Comparison of ENCODE assay signal across 9 mouse cellular contexts in the genomic region with DNA sequence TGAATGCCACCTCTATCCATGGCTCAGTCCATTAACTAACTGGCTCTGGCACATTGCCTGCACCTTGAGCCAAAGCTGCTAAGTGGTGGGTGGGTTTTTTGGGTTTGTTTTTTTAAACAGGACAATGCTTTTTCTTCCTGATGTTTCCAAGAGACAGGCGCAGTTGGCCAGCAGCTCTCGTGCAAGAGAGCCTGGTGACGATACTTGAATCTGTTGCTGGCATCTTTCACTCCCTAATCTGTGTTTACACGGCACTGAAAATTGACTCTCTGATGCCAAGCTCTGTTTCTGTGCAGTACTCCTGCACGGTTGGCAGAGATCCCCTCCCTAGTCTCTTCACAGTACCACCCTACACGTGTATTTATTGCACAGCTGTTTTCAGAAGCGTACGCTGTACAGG. TPM values are rescaled to one million over a fixed set of nuclear protein-coding genes. Genes with fewer than 3 reads are reported as not detected.
DNase-seq lines count a peak whose midpoint lies in the region; ATAC-seq and TF ChIP-seq lines count a peak whose summit lies in the region.
"Had no signal": no experiment of that assay in that cellular context is flagged by ENCODE, and none has a peak within 500 bp of the region (broad histone marks: within the 10 kb centered on the region; RNA-seq: fewer than 3 reads in every experiment).

No protein-coding gene starts in this region.

- no peak for DNase-seq in forebrain, embryonic 10.5 days (ENCODE audit: extremely low spot score, low spot score)
- DNase-seq in ovary, adult 18-20 months (ENCODE audit: low spot score): peak; percentile 8
- no peak for DNase-seq in ovary, postnatal 10 days (ENCODE audit: low spot score)
- DNase-seq in layer of hippocampus, adult 2 months (ENCODE audit: low spot score in 2 of 2): peak; percentile 26 to 56
- no peak for DNase-seq in T-cell, adult 2 months (ENCODE audit: low spot score)

- H3K36me3 ChIP-seq in forebrain, embryonic 15.5 days: no peaks in the 10 kb centered on the region
- peaks cover 4% of the 10 kb centered on the region; the same call in 1 of the 2 replicates for H3K36me3 ChIP-seq in forebrain, embryonic 10.5 days (replicated peaks)
- no peaks in the 10 kb centered on the region for H3K36me3 ChIP-seq in neural tube, embryonic 14.5 days (ENCODE audit: control insufficient read depth, insufficient read depth, low read length)

- WGBS in forebrain, embryonic 15.5 days: 24% methylated on average over 8 of the region's 8 CpGs
- 88% methylated on average over 8 of the region's 8 CpGs for WGBS in forebrain, embryonic 10.5 days
- 46% methylated on average over 8 of the region's 8 CpGs for WGBS in neural tube, embryonic 14.5 days

- no peak overlapping the region for H3K4me3 ChIP-seq in forebrain, embryonic 15.5 days
- H3K4me3 ChIP-seq in forebrain, embryonic 10.5 days: no peak overlapping the region
- H3K4me3 ChIP-seq in layer of hippocampus, adult 2 months: no peak overlapping the region
- H3K4me3 ChIP-seq in neural tube, embryonic 14.5 days (ENCODE audit: low read depth, low read length): no peak overlapping the region

- no peak overlapping the region for H3K9ac ChIP-seq in forebrain, embryonic 15.5 days (replicated peaks)
- no peak overlapping the region for H3K9ac ChIP-seq in neural tube, embryonic 14.5 days (replicated peaks; ENCODE audit: low read depth, low read length)

- no peaks in the 10 kb centered on the region for H3K9me3 ChIP-seq in forebrain, embryonic 15.5 days
- H3K9me3 ChIP-seq in forebrain, embryonic 10.5 days: no peaks in the 10 kb centered on the region
- no peaks in the 10 kb centered on the region for H3K9me3 ChIP-seq in neural tube, embryonic 14.5 days (ENCODE audit: control insufficient read depth, low read length)

- no peaks in the 10 kb centered on the region for H3K27me3 ChIP-seq in forebrain, embryonic 15.5 days
- no peaks in the 10 kb centered on the region for H3K27me3 ChIP-seq in forebrain, embryonic 10.5 days (ENCODE audit: poor library complexity, severe bottlenecking)
- H3K27me3 ChIP-seq in neural tube, embryonic 14.5 days (ENCODE audit: control insufficient read depth, insufficient read depth, low read length): no peaks in the 10 kb centered on the region

- peak; percentile 89 for ATAC-seq in forebrain, embryonic 15.5 days (replicated peaks)
- ATAC-seq in neural tube, embryonic 14.5 days (ENCODE audit: low read depth): peak; percentile 68; the same call in 1 of the 2 replicates
- ATAC-seq in CD4-positive, CD25-positive, alpha-beta regulatory T cell, adult 4 months: no peak

- H3K4me1 ChIP-seq in forebrain, embryonic 15.5 days: peaks cover 13% of the 10 kb centered on the region
- H3K4me1 ChIP-seq in forebrain, embryonic 10.5 days: no peaks in the 10 kb centered on the region
- peaks cover 6% of the 10 kb centered on the region; the same call in 1 of the 2 replicates for H3K4me1 ChIP-seq in neural tube, embryonic 14.5 days (ENCODE audit: control insufficient read depth, insufficient read depth, low read length)

- peak overlapping the region; percentile 10 for H3K4me2 ChIP-seq in forebrain, embryonic 15.5 days (replicated peaks)
- 0 out of 2 replicates have a peak overlapping the region, but pooled peaks have one; percentile 8 for H3K4me2 ChIP-seq in neural tube, embryonic 14.5 days (ENCODE audit: low read depth, low read length)

- no peak for TF ChIP-seq CTCF in layer of hippocampus, adult 2 months (conservative IDR thresholded peaks at IDR 0.05)

- H3K27ac ChIP-seq in forebrain, embryonic 15.5 days (replicated peaks): peak overlapping the region; percentile 76
- H3K27ac ChIP-seq in forebrain, embryonic 10.5 days: no peak overlapping the region
- H3K27ac ChIP-seq in layer of hippocampus, adult 2 months: peak overlapping the region; percentile 80
- H3K27ac ChIP-seq in neural tube, embryonic 14.5 days (ENCODE audit: low read depth, low read length): peak overlapping the region; percentile 70

RNA-seq across cellular contexts. Expression of gene Chrm4, which starts 56.3 kb away (rescaled TPM):
- 1.5 and 1.8 TPM in 2 replicates for polyA plus RNA-seq in forebrain, embryonic 15.5 days (2015; fragmentation: Nextera tagmentation; extraction: Ambion mirVana)
- 0.12 and 0.77 TPM in 2 replicates for polyA plus RNA-seq in forebrain, embryonic 10.5 days (2016; fragmentation: Nextera tagmentation; extraction: Ambion mirVana)
- total RNA-seq in layer of hippocampus, adult 2 months (2021): 10 to 100 TPM; 22.1 to 26.0 TPM
- polyA plus RNA-seq in neural tube, embryonic 14.5 days (2014; fragmentation: Nextera tagmentation; extraction: Ambion mirVana): 1.1 and 1.4 TPM in 2 replicates
- under 1 TPM in 1 of 2 experiments, not detected in 1; 0.30 TPM for polyA plus RNA-seq in CD4-positive, CD25-positive, alpha-beta regulatory T cell, adult 4 months (2017; shearing (Covaris generic))
- polyA plus RNA-seq: heart, embryonic 16.5 days had no signal

Comparison
In these comparisons a context has a peak if more than half of its experiments do, and no peak if none do; other contexts are left out.
1. DNase-seq: peak in ovary, adult 18-20 months (single experiment) and layer of hippocampus, adult 2 months (2 of 2); none in forebrain, embryonic 10.5 days (single experiment), ovary, postnatal 10 days (single experiment) and T-cell, adult 2 months (single experiment).